Mouse (Mus musculus): ENCODE data around the gene Klhl22.

Gene Klhl22

DNA sequence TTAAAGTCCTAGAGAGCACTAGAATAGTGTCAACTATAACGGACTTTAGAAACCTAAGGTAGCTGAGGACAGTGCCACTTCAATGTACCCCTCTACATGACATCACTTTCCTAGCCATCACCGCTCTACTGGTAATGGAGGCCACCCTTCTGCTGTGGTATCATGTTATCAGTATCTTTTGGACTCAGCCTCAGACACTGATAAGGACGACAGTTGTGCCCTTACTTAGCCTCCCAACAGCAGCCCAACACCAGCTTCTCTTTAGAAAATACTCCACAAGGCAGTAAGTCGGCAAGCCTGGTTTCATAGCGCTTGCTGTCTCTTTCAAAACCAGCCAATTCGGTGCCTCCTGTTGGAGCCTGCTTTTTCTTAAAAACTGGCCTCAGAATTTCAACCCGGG lies 75.1 kb downstream of the Klhl22 start:
- no peak for DNase-seq

DNA sequence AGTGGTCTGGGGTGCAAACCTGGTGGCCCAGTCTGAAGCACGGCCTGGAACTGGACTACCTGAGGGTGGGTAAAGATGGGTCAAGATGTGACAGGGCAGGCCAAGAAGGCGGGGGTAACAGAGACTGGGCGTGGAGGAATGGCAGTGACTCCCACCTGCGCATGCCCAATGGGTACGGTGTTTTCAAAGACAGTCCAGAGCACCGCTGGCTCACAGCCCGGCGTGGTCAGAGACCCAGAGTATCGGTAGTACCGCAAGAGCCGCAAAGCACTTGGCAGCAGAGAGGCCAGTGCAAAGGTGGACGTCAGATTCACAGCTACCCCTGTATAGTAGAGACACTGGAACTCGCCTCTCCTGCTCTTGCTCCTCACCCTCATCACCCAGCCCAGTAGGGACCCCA lies 76.1 kb downstream of the Klhl22 start:
- no peak for DNase-seq

DNA sequence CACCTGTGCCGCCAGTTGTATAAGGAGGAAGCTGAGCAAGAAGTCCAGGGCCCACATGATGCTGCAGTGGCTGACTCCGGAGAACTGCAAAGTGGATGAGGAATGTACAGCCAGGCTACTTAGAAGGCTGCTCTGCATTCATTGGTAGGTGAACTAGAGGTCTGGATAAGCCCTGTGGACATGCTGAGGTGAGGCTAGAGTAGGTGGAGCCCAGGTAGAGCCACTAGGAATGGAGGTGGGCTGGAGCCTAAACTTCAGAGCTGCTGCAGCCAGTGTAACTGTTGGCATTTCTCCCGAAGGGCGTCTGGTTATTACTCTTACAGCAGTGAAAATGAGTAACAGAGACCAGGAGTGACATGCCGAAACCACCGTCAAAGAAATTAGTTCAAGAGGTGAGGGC lies 78.6 kb downstream of the Klhl22 start, which contains the start of gene Car15:
Car15 (minus strand) TSS at position 314 of the 400 bp plus-strand sequence.
- no peak for DNase-seq

DNA sequence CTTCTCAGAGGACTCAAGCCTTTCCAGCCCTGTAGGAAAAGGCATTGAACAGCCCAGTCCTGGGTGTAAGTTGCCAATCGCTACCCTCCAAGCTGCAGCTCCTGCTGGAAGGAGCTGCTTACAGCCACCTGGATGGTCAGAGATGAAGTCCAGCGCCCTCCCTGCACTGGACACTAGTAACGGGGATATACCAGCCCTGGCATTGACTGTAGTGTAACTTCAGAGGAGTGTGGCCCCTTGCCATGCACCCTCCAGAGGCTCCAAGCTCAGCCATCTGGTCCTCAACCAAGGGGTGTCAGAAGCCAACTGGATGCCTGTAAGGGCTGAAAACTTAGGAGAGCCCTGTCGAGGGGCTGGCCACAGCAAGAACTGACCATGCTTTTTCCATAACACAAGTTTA lies 80.6 kb downstream of the Klhl22 start:
- DNase-seq = peak; percentile 79

DNA sequence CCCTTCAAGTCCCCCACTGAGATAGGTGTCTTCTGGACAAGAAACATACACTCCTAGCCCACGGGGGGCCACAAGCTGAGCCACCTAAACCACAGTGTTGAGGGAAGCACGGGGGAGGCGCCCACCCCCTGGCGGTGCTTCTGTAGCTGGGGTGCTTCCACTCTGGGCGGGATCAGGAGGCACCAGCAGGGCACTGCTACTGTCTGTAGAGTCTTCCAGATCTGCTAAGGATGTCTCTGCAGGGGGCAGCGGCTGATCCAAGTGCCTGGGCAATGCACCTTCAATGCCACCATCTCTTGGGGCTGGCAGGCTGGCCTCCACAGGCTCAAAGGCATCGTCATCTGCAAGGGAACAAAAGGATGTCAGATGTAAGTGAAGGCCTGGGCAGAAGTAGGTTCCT lies 83.0 kb downstream of the Klhl22 start:
- peak; percentile 49 to 53 for DNase-seq

Measured in cerebellum, postnatal 36 days (tissue).